In the genomic region with DNA sequence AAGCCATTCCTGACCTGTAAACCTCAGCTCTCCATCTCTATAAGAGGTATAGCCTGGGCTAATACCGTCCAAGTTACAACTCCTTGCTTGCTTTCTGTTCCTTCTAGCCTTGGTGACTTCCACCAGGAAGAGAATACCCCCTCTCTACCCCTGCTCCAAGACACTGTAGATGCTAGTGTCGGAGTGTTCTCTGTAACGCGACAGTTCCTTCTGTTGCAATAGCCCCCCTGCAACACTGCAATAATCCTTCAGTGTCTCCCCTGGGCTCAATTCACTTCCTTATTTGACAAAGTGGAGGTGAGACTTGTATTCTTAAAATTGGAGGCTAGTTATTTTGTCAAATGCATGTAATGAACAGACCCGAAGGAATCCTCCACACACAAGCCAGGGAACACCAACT, we compare ENCODE assay signal across 23 mouse cellular contexts. TPM values are rescaled to one million over a fixed set of nuclear protein-coding genes. Genes with fewer than 3 reads are reported as not detected.
DNase-seq lines count a peak whose midpoint lies in the region; ATAC-seq and TF ChIP-seq lines count a peak whose summit lies in the region.
"Had no signal": no experiment of that assay in that cellular context is flagged by ENCODE, and none has a peak within 500 bp of the region (broad histone marks: within the 10 kb centered on the region; RNA-seq: fewer than 3 reads in every experiment).

No protein-coding gene starts in this region.

- WGBS in intestine, embryonic 15.5 days, result 94% methylated on average over 5 of the region's 5 CpGs
- WGBS in intestine, postnatal 0 days, result 88% methylated on average over 5 of the region's 5 CpGs

- H3K4me1 ChIP-seq in intestine, embryonic 15.5 days (replicated peaks), result no peaks in the 10 kb centered on the region
- H3K4me1 ChIP-seq in intestine, postnatal 0 days (replicated peaks; ENCODE audit: control insufficient read depth, insufficient read depth, low read length), result no peaks in the 10 kb centered on the region
- H3K4me1 ChIP-seq: embryonic facial prominence, embryonic 10.5 days; embryonic facial prominence, embryonic 12.5 days; forebrain, embryonic 13.5 days; forebrain, embryonic 15.5 days had no signal

- TF ChIP-seq CTCF in intestine, postnatal 0 days (IDR thresholded peaks at IDR 0.05; ENCODE audit: low read depth), result no peak

- H3K27me3 ChIP-seq in intestine, embryonic 15.5 days (replicated peaks), result no peaks in the 10 kb centered on the region
- H3K27me3 ChIP-seq in intestine, postnatal 0 days (replicated peaks; ENCODE audit: control insufficient read depth, insufficient read depth, low read length), result no peaks in the 10 kb centered on the region
- H3K27me3 ChIP-seq: CH12.LX; embryonic facial prominence, embryonic 12.5 days; forebrain, embryonic 13.5 days; forebrain, embryonic 15.5 days; Patski had no signal

- peaks cover 4% of the 10 kb centered on the region; the same call in 1 of the 2 replicates for H3K36me3 ChIP-seq in intestine, embryonic 15.5 days
- no peaks in the 10 kb centered on the region; the same call in 1 of the 2 replicates for H3K36me3 ChIP-seq in intestine, postnatal 0 days (ENCODE audit: control insufficient read depth, insufficient read depth)
- H3K36me3 ChIP-seq: G1E had no signal

- H3K9me3 ChIP-seq in intestine, embryonic 15.5 days, result no peaks in the 10 kb centered on the region
- no peaks in the 10 kb centered on the region for H3K9me3 ChIP-seq in intestine, postnatal 0 days (ENCODE audit: control insufficient read depth)
- H3K9me3 ChIP-seq: embryonic facial prominence, embryonic 10.5 days; embryonic facial prominence, embryonic 12.5 days; forebrain, embryonic 13.5 days; forebrain, embryonic 15.5 days; G1E had no signal

- 0 out of 2 replicates have a peak overlapping the region, but pooled peaks have one; percentile 7 for H3K27ac ChIP-seq in intestine, embryonic 15.5 days
- no peak overlapping the region for H3K27ac ChIP-seq in intestine, postnatal 0 days (ENCODE audit: low read depth, low read length)
- H3K27ac ChIP-seq: embryonic facial prominence, embryonic 10.5 days; embryonic facial prominence, embryonic 12.5 days; forebrain, embryonic 13.5 days; forebrain, embryonic 15.5 days had no signal

- DNase-seq in cerebellum, adult 9-11 months, result no peak
- no peak for DNase-seq in cerebellum, adult 18-20 months
- DNase-seq: adrenal gland, adult 8-10 months; adrenal gland, postnatal 14 days; adrenal gland, postnatal 36 days; cerebellum, adult 11-12 months; cerebellum, adult 8-10 months; cerebellum, postnatal 10 days; cerebellum, postnatal 25 days; forebrain, postnatal 0 days had no signal

- no peak overlapping the region for H3K9ac ChIP-seq in intestine, embryonic 15.5 days
- no peak overlapping the region for H3K9ac ChIP-seq in intestine, postnatal 0 days (ENCODE audit: low read depth, low read length)
- H3K9ac ChIP-seq: embryonic facial prominence, embryonic 12.5 days; forebrain, embryonic 13.5 days; forebrain, embryonic 15.5 days; forebrain, postnatal 0 days had no signal

- H3K4me3 ChIP-seq in intestine, embryonic 15.5 days (replicated peaks), result no peak overlapping the region
- H3K4me3 ChIP-seq in intestine, postnatal 0 days (ENCODE audit: low read depth, low read length), result no peak overlapping the region
- H3K4me3 ChIP-seq: embryonic facial prominence, embryonic 10.5 days; embryonic facial prominence, embryonic 12.5 days; forebrain, embryonic 13.5 days; forebrain, embryonic 15.5 days had no signal

- no peak for ATAC-seq in intestine, embryonic 15.5 days
- no peak for ATAC-seq in intestine, postnatal 0 days
- peak; percentile 58; the same call in 1 of the 2 replicates for ATAC-seq in megakaryocyte progenitor cell, adult 5-6 weeks (replicated peaks; ENCODE audit: poor library complexity)
- ATAC-seq: activated CD4-positive, CD25-positive, alpha-beta regulatory T cell, adult 4 months; CD4-positive, CD25-positive, alpha-beta regulatory T cell, adult 4 months; forebrain, embryonic 13.5 days; forebrain, embryonic 15.5 days; forebrain, postnatal 0 days; Patski had no signal

- no peak overlapping the region for H3K4me2 ChIP-seq in intestine, embryonic 15.5 days (replicated peaks)
- H3K4me2 ChIP-seq in intestine, postnatal 0 days (replicated peaks; ENCODE audit: low read depth), result no peak overlapping the region
- H3K4me2 ChIP-seq: embryonic facial prominence, embryonic 12.5 days; forebrain, embryonic 13.5 days; forebrain, embryonic 15.5 days had no signal

RNA-seq across cellular contexts. Expression of gene Nipal4, which starts 19.7 kb away (rescaled TPM):
- 3.1 and 3.6 TPM in 2 replicates for polyA plus RNA-seq in intestine, embryonic 15.5 days (2015; fragmentation: Nextera tagmentation; extraction: Ambion mirVana)
- 2.1 and 2.9 TPM in 2 replicates for polyA plus RNA-seq in intestine, postnatal 0 days (2015; fragmentation: Nextera tagmentation; extraction: Ambion mirVana)
- total RNA-seq in megakaryocyte progenitor cell, adult 5-6 weeks (2015), result not detected in 2 replicates
- total RNA-seq in megakaryocyte progenitor cell, adult 5-6 weeks (2017), result not detected in 2 replicates
- total RNA-seq: adrenal gland, adult 18-20 months; adrenal gland, postnatal 14 days; adrenal gland, postnatal 36 days; G1E had no signal
- polyA plus RNA-seq: G1E, Patski had no signal
